Mouse (Mus musculus) testis, adult 2 months (tissue): ENCODE data around the gene Zfp184. TPM values are rescaled to one million over a fixed set of nuclear protein-coding genes. Genes with fewer than 3 reads are reported as not detected.

Experiments
- H3K27ac ChIP-seq: fragments of 200-500 bp; 2 replicates; pipeline ENCODE4 v1.5.1; 2012; ENCODE audit warnings: low read depth, low read length; ENCODE audit not compliant: control insufficient read depth, insufficient read depth
- H3K27me3 ChIP-seq: fragments of 200-500 bp; 2 replicates; pipeline ENCODE4 v1.6.1; 2012; ENCODE audit warnings: mild to moderate bottlenecking, low read length, moderate library complexity; ENCODE audit not compliant: control insufficient read depth, insufficient read depth
- H3K36me3 ChIP-seq: fragments of 200-500 bp; 2 replicates; pipeline ENCODE4 v1.6.1; 2012; ENCODE audit warnings: mild to moderate bottlenecking, low read length; ENCODE audit not compliant: control insufficient read depth, insufficient read depth
- H3K4me1 ChIP-seq: fragments of 200-500 bp; 2 replicates; pipeline ENCODE4 v1.6.1; 2012; ENCODE audit warnings: low read length; ENCODE audit not compliant: control insufficient read depth, insufficient read depth
- H3K4me3 ChIP-seq: fragments of 200-500 bp; 2 replicates; pipeline ENCODE4 v1.5.1; 2012; ENCODE audit warnings: low read depth, mild to moderate bottlenecking, low read length, moderate library complexity, mixed read lengths; ENCODE audit not compliant: control insufficient read depth
- CTCF ChIP-seq: fragments of 200-500 bp; IDR thresholded peaks from 2 replicates; pipeline ENCODE4 v1.5.1; 2012; ENCODE audit warnings: low read depth, mild to moderate bottlenecking, inconsistent platforms, low read length, moderate library complexity; ENCODE audit not compliant: control insufficient read depth, insufficient read depth, insufficient replicate concordance
- POLR2A ChIP-seq: fragments of 200-500 bp; IDR thresholded peaks from 2 replicates; pipeline ENCODE4 v1.6.1; 2012; ENCODE audit warnings: low read depth, mild to moderate bottlenecking, inconsistent platforms, low read length, moderate library complexity; ENCODE audit not compliant: control insufficient read depth
- polyA plus RNA-seq: library from polyadenylated mRNA; depleted of rRNA; stranded (reverse); fragments of >200 nt; gene quantifications from 2 replicates; pipeline ENCODE4 v1.2.3, GENCODE M21; 2012

Zfp184 gene
- polyA plus RNA-seq, 1 experiment = 2.8 TPM

DNA sequence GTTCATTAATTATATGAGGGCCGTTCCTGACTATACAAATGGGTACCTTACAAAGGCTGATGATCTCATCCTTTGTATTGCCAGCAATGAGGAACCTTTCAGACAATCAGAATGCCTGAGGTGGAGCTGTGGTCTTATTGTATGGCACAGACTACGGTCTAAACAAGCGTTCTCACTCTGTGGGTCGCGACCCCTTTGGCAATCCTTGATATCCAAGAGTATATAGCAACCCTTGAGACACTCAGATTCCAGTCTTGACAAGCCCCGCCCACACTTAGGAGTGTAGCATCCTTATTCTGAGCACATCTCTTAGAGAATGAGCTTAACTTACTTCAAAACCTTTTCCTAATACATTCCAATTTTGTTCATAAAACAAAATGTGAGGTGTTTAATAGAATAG, 28.8 kb upstream of the Zfp184 start:
- H3K4me3 ChIP-seq = no peak overlapping the region
- no peaks in the 10 kb centered on the region for H3K27me3 ChIP-seq
- H3K4me1 ChIP-seq = peaks cover 2% of the 10 kb centered on the region
- H3K36me3 ChIP-seq = no peaks in the 10 kb centered on the region
- TF ChIP-seq POLR2A (no peak), CTCF (no peak)
- H3K27ac ChIP-seq = no peak overlapping the region

DNA sequence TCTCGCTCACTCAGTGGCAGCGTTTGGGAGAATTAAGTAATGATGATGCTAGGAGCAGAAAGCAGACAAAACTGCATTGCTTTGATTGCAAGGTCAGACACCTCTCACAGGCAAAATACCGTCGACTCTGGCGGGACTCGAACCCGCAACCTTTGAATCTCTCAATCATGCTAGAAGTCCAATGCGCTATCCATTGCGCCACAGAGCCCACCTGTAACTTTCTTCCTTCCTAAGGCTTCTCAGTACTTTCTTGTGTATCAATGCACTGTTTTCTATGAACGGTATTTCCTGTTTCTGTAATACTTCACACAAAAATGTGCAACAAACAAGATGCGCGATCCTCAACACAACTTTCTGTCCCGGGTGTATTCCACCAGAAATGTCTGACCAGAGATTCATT, 27.9 kb upstream of the Zfp184 start:
- peaks cover 2% of the 10 kb centered on the region for H3K4me1 ChIP-seq
- no peak overlapping the region for H3K27ac ChIP-seq
- no peak overlapping the region for H3K4me3 ChIP-seq
- no peaks in the 10 kb centered on the region for H3K27me3 ChIP-seq
- TF ChIP-seq POLR2A = no peak
- no peak for TF ChIP-seq CTCF
- no peaks in the 10 kb centered on the region for H3K36me3 ChIP-seq

DNA sequence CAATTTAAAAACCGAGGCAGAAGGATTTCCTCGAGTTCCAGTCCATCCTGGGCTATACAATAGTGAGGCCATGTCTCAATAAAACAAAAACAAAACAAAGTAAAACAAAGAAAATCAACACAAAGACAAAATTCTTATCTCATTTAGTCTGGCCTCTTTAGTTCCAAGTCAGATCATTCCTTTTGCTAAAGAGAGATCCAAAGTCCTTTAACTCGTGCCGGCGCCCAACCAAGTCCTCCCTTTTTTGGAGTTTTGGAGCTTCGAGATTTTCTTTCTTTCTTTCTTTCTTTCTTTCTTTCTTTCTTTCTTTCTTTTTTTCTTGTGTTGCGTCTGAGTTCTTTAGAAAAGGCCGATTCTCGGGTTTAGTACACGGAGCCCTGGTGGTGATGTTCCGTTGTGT, 27.4 kb upstream of the Zfp184 start:
- H3K4me3 ChIP-seq = no peak overlapping the region
- no peaks in the 10 kb centered on the region for H3K36me3 ChIP-seq
- no peak for TF ChIP-seq POLR2A
- TF ChIP-seq CTCF = no peak
- H3K27ac ChIP-seq = no peak overlapping the region
- no peaks in the 10 kb centered on the region for H3K27me3 ChIP-seq
- peaks cover 2% of the 10 kb centered on the region for H3K4me1 ChIP-seq

DNA sequence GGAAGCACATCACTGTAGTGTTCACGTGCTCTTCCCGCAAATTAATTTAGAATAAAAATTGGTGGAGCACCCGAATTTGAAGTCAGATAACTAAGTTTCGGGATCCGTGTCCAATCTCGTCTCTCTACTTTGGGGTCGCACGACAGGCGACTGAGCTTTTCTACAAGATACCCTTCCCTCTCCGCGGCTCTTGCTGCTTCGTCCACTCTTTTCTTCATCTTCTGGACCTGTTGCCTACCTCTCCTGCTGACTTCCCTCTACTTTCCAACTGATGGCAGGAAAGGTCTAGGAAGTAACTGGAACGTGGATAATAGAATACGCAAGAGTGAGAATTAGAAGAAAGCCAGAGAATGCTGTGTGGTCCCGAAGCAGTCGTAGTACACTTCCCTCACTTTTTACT, 26.9 kb upstream of the Zfp184 start:
- TF ChIP-seq POLR2A (no peak), CTCF (no peak)
- Histone ChIP-seq H3K36me3 (no peaks in the 10 kb centered on the region), H3K4me1 (peaks cover 2% of the 10 kb centered on the region), H3K27me3 (no peaks in the 10 kb centered on the region), H3K27ac (no peak overlapping the region), H3K4me3 (no peak overlapping the region)

DNA sequence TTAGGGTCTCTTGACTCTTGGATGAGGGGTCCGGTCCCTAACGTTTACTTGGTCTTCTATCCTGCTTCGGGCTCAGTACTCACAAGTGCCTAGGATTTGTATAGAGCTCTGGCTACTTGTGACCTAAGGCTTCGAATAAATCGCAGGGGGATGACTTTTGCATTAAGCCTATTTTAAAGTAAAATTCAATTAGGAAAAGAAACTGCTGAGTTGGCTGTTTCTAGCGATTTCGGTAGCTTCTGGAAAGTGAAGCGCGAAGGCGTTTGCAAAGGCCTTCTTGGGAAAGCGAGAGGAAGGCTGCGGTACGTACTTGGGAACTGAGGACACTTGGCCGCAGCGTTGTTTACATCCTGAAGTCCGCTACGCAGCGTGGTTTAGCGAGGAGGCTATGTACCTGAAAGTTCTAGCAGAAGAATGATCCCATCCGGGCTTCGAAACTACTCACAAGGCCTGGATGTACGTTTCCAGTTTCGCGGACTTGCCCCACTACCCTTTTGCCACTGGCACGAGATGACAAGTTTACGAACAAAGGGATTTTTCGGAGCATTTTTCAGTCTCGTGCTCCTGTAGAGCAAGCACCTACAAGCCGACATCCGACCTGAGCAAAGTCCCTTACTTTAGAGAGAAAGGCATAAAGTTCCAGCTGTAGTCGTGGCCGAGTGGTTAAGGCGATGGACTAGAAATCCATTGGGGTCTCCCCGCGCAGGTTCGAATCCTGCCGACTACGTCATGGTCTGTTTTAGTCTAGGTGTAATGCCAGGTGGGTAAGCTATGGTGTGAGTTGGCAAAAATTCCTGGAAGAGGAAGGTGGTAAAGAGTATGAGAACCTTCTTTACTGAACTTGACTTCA, 26.1 kb upstream of the Zfp184 start:
- H3K36me3 ChIP-seq = no peaks in the 10 kb centered on the region
- no peaks in the 10 kb centered on the region for H3K27me3 ChIP-seq
- H3K4me3 ChIP-seq = peak overlapping the region; percentile 58
- H3K4me1 ChIP-seq = peaks cover 2% of the 10 kb centered on the region
- TF ChIP-seq POLR2A (no peak), CTCF (no peak)
- H3K27ac ChIP-seq = no peak overlapping the region

DNA sequence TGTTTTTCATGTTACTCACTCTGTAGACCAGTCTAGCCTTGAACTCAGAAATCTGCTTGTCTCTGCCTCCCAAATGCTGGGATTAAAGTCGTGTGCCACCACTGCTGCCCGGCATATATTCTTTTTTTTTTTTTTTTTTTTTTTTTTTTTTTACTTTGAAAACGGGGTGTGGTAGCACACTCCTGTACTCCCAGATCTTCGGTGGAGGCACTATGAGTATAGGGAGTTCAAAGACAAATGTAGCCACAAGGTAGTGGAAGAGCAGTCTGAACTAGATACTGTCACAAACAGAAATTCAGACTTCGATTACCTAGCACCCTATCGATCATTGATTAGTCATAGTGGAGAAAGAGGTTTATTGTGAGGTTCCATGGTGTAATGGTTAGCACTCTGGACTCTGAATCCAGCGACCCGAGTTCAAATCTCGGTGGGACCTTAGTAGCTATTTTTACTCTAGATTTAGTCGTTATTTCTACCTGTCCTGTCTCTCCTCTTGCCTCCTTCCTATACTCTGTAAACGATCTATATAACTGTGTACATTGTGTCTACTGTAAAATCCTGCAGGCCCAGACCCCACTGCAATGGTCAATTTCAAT, 25.0 kb upstream of the Zfp184 start:
- Histone ChIP-seq H3K27me3 (no peaks in the 10 kb centered on the region), H3K27ac (no peak overlapping the region)

DNA sequence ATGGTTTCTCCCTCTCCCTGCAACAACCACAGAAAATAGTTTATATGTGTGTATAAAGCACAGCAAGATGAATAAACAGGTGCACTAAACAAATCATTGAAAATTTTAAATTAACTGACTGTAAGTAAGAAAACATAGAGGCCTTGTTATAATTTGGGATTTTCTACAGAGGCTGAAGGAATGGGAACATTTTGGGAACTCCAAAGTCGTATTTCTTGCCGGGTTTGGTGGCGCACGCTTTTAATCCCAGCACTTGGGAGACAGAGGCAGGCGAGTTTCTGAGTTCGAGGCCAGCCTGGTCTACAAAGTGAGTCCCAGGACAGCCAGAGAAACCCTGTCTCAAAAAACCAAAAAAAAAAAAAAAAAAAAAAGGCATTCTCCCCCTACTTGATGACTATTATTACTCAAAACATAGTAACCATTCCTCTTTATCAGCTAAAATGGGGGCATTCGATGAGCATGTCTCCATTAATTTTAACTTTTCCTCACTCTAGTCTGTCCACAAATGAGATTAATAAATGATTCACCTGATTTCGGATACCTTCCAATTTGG, 24.1 kb upstream of the Zfp184 start:
- no peaks in the 10 kb centered on the region for H3K27me3 ChIP-seq
- no peaks in the 10 kb centered on the region for H3K36me3 ChIP-seq
- no peak overlapping the region for H3K4me3 ChIP-seq
- H3K27ac ChIP-seq = no peak overlapping the region
- H3K4me1 ChIP-seq = peaks cover 2% of the 10 kb centered on the region
- TF ChIP-seq CTCF (no peak), POLR2A (no peak)

More for the DNA sequence above, 25.0 kb upstream of the Zfp184 start:
- no peaks in the 10 kb centered on the region for H3K36me3 ChIP-seq
- no peak overlapping the region for H3K4me3 ChIP-seq
- no peak for TF ChIP-seq CTCF
- no peak for TF ChIP-seq POLR2A
- peaks cover 2% of the 10 kb centered on the region for H3K4me1 ChIP-seq

DNA sequence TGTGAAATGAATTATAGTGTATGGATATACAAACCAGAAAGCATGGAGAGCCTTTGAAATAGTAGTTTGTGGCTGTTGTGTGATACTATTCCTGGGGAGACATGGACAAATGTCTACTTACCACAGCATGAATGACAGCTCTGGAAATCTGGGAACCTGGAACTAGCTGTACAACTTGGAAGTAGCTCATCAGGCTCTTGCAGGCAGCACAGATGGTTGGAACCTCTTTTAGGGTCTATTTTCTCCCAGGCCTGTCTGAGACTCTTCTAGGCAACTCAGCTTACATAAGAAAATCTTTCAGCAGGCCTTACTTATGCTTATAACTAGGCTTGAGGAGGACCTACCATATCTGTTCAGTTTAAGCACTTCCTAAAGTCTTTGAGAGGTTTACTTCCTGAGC, 21.5 kb upstream of the Zfp184 start:
- Histone ChIP-seq H3K4me3 (no peak overlapping the region), H3K27me3 (no peaks in the 10 kb centered on the region), H3K36me3 (no peaks in the 10 kb centered on the region), H3K27ac (no peak overlapping the region), H3K4me1 (no peaks in the 10 kb centered on the region; the same call in 1 of the 2 replicates)
- TF ChIP-seq CTCF (no peak), POLR2A (no peak)
